Mouse (Mus musculus) cerebellum, postnatal 25 days (tissue): ENCODE results near the gene Shank2.

Experiments used
- DNase-seq, 2 experiments: peaks; one replicate each; pipeline ENCODE4 v3.0.0; 2021; ENCODE audit warnings: mixed read lengths in 2 of 2

Gene Shank2

GRCm38 (mm10) chr7:144373059-144373458 is 371.3 kb downstream of the Shank2 start:
- DNase-seq = no peak

DNA sequence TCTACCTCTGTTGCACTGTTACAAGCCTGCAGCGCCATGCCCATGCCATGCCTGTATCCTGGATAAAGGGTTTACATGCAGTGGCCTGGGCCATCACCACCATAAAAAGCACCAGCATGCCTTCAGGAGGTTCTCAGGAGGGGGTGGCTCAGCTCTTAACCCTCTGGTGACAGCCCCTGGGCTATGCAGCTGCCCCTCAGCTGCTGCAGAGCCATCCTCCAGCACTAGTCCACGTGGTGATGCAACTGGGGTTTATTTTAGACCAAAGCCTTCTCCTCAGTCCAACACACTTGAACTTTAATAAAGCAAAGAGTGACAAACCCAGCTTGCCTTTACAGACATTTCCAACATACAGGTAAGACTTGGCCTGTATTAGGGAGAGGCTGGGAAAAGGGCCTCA is 373.8 kb downstream of the Shank2 start:
- DNase-seq = no peak

DNA sequence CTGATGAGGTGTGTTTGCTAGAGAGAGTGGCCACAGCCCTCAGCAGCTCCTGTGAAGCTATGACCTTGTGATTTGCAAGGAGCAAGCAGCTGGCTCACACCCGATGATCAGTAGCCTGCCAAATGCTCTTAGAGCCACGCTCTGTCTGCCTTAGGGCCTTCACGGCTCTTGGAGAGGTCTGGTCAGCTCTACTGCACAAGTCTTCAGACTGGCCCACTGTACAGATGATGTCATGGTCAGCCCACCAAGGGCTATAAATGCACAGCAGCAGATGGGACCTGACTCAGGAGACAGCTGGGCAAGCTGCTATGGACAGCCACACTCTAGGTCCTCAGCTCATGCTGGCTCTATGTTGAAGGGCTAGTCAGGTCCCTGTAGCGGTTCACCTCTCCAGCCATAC is 376.5 kb downstream of the Shank2 start:
- DNase-seq = peak; percentile 27 to 28

DNA sequence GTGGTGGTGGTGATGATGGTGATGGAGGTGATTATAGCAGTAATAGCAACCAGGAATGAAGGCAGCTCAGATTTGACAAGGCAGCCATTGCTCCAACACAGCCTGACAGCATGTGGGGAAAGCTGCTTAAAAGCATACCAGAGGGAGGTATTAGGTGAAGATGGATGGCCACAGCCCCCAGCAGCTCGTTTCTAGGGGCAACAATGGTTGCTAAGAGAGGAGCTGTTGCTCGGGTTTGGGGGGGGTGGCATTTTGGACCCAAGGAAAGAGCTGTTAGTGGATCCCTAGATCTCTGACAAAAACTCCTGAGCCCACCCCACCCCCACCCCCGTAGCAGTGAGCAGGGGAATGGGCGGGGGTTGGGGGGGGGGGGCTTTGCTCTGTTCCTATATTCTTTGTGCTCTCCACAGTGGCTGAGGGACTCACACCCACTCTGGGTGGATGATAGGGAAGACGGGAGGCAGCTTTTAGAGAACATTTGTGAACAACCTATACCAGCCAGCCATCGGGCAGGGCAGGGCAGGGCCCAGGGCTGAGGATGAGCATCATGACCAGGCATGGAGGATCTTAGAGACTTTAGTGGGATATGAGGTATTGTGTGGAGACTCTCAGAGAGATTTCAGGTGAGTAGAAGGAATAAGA is 377.6 kb downstream of the Shank2 start:
- DNase-seq = no peak

- DNase-seq = no peak
These were observed 379.9 kb downstream of the Shank2 start for GRCm38 (mm10) chr7:144381588-144381987.

DNA sequence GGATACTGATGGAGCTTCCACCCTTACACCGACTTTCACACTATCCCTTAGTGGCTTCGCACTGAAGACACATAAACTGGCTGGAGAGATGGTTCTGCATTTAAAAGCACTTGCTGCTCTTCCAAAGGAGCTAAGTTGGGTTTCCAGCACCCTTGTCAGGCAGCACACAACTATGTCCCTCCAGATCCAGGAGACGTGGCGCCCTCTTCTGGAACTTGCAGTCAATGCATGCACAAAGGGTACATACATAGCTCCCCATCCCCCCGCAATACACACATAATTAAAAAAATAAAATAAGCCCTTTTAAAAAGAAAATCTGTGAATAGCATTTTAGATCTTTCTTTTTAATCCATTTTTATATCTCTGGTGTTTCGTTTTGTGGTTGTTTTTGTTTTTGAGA is 385.8 kb downstream of the Shank2 start:
- no peak for DNase-seq

- no peak for DNase-seq
These were observed 388.0 kb downstream of the Shank2 start for GRCm38 (mm10) chr7:144389704-144390103.

DNA sequence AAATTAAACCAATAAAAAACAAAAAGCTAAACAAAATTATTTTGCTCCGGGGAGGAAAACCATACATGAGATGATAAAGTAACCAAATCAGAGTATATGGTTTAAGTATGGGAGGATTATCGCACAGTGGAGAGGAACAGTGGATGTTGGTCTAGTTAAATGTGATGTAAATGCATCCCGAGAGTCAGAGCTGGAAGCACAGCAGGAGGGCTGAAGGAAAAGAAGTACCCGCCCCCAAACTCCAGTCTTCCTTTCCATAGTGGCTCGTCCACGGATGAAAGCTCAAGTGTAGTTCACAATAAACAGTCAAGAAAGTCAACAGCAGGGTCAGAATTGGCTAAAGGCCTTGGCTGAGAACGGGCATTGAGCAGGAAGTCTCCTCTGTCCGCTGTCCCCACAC is 388.9 kb downstream of the Shank2 start:
- DNase-seq = no peak

- DNase-seq = no peak
These were observed 390.0 kb downstream of the Shank2 start for GRCm38 (mm10) chr7:144391727-144392126.

DNA sequence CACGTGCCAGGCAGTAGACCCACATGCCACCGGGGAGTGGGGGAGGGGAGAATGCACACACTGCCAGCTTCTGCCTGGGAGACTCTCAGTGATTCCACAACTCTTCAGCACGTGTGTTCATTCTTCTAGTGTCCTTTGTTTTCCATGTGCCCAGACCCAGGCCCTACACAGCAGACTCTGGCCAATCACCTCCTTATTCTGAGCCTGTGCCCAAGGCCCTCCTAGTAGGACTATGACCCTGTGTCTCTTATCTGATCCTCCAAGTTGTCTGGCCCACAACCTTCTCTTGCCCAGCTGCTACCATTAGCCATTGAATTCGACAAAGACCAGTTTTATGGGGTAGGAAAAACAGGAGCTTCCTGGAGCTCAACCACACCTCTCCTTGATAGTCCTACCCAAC is 400.8 kb downstream of the Shank2 start:
- no peak for DNase-seq

DNA sequence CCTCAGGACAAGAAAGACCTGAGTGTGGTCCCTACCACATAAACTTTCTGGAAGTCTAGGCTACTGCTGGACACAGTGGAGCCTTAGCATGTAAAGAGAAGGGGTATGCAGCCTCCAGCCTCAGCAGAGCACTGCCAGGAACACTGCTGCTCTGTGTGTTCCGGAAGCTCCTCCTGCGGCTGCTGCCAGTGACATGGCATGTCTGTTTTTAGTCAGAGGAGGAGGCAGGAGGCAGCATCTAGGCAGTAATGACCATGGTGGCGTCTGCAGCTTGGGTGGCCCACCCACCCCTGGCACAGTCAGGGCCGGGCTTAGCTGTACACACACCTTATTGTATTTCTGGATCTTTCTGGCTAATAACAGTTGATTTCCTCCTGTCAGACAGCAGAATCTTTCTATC is 405.9 kb downstream of the Shank2 start:
- DNase-seq = peak; percentile 18 to 25

GRCm38 (mm10) chr7:144408464-144409000 is 406.8 kb downstream of the Shank2 start:
- DNase-seq = peak; percentile 52 to 65

DNA sequence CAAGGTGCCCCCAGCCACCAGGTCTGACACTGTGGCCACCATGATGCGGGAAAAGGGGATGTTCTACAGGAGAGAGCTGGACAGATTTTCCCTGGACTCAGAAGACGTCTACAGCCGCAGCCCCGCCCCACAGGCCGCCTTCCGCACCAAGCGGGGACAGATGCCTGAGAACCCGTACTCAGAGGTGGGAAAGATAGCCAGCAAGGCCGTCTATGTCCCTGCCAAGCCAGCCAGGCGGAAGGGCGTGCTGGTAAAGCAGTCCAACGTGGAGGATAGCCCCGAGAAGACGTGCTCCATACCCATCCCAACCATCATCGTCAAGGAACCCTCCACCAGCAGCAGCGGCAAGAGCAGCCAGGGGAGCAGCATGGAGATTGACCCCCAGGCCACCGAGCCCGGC is 408.0 kb downstream of the Shank2 start:
- peak; percentile 17 to 38 for DNase-seq

DNA sequence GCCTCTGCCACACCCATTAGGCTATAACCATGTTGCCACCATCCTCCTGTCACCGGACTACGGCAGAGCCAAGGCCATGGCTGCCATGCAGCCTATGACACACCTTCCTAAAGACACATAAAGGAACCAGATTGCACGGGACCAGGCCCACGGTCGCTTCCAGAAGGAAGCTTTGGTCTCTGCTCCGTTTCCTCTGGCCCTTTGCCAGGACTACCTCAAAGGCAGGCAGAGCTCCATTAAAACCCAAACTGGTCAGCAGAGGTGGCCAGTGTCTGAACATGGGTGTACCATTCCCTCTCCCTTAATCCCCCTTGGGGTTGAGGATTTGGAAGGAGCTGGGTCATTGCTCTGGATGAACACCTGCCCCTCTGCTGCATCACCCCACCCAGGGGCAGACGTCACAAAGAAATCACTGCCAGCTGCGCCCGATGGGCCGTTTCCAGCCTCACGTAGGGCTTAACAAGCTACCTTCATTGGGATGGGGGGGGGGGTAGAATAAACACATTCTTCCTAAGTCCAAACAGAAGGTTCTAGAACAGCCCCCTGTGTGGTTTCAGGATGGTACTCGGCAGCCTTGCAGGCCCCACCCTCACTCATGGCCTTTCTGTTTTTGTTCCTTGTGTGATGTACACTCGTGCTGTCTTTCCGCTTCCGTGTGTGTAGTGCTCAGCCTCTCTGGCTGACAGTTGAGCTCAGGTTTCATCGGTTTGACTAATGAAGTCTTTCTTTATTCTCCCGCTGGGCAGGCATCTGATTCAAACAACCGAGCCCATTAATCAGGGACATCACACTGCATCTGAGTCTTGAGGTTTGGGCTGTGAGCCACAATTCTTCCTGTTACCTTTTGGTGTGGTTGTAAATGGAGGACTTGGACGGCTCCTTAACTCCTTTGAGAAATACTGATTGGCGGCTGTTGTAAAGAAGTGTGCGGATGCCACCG is 410.5 kb downstream of the Shank2 start:
- peak; percentile 24 to 49 for DNase-seq

- no peak for DNase-seq
These were observed 412.9 kb downstream of the Shank2 start for GRCm38 (mm10) chr7:144414632-144415031.

- DNase-seq = peak; percentile 18 to 42
These were observed 414.1 kb downstream of the Shank2 start for GRCm38 (mm10) chr7:144415795-144416194.

DNA sequence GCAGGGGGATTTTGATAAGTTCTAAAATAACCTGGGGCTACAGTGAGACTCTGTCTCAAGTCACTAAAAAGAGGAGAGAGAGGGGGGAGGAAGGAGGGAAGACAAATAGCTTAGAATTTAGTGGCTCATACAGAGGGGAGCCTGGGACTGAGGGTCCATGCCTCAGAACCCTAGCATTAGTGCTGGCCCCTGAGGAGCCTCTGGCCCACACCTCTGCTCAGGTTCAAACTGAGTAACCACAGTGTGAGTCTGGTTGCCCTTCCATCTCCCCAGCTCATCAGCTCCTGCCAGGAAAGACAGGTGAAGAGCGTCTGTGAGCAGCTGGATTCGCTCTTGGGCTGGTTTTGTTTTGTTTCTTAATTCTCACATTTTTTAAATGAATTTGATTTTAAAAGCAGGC is 415.5 kb downstream of the Shank2 start:
- DNase-seq = no peak

DNA sequence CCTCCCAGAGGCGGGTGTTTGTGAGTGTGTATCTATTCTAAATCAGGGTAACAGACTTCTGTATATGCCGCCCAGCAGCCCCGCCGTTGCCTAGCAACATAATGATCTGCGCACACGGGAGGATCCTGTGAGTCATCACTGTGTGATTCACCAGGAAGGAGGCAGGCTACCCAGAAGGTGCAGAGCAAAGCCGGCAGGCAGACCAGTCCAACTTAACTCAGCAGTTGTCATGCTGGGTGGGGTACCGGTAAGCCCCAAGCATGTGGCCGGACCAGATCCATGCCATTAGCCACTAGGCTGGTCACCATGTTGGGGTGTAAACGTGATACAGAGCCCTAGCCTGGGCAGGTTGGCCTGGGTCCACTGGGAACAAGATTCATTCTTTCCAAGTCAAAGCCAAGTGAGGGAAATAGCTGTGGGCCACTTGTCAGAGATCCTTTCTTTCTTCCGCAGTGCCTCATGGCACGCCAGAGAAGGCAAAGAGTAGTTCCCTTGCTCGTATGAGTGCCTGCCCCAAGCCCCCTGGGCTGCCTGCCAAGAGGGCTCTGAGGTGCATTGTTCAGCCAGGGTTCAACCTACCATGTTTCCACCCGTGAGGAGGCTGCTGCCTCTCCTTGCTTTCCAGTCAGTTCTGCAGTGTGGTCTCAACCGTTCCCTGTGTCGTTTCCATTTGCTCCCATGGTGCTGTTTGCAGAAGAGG is 416.1 kb downstream of the Shank2 start:
- DNase-seq = peak; percentile 74 to 85

- DNase-seq = peak in 1 of 2 experiments; percentile 31
These were observed 418.8 kb downstream of the Shank2 start for GRCm38 (mm10) chr7:144420552-144420951.

GRCm38 (mm10) chr7:144421478-144421877 is 419.8 kb downstream of the Shank2 start:
- peak in 1 of 2 experiments; percentile 9 for DNase-seq

DNA sequence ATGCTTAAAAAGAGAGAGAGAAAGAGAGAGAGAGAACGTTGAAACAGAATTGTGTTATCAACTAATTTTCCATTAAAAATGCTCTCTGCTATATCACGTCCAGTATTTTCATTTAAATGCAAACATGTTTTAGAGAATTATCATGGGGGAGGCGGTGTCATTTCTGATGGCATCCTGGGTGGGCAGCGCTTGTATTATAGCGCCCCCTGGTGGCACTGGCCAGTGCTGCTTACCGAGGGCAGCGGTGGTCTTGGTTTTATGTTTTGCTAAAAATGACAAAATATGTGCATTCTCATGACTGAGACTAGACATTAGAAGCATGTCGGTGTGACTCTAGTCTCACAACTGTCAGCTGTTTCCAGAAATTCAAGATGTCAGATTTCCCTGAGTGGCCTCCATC is 424.2 kb downstream of the Shank2 start:
- peak; percentile 75 to 84 for DNase-seq

DNA sequence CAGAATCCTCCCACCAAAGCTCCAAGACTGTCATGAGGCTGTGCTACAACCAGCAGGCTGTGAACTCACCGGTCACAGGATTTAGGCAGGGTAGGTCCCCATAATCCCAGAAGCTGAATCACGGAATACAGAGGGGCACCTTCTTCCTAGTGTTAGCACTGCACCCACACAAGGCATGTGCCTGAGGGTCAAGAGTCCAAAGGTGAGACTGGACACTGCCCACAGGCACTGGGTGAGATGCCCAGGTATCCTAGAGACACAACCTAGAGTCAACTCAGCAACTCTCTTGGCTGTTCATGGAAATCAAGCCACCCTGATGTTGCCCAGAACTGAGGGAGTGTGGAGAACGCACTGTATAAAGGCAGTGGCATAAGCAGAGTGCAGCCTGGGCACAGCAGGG is 424.9 kb downstream of the Shank2 start:
- DNase-seq = no peak

DNA sequence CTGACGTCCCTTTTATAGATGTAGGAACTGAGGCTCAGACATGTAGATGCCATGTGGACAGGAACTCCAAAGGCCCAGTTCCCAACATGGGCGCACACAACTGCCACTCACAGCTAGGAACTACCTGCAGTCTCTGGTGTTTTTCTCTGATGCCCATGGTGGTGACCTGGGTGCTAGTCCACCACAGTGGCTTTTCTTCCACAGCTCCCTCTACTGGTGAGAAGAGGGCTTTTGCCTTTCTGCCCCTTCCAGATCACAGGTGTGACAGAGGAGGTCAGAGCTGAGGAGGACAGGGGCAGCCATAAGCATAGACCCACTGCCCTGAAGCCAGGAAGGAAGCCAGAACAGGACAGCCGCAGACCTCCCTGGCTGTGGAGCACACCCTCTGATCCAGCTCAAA is 425.7 kb downstream of the Shank2 start:
- peak in 1 of 2 experiments; percentile 22 for DNase-seq
